Mouse (Mus musculus) gastrocnemius, adult 18-20 months (tissue): ENCODE results near the gene Lhfpl2. TPM values are rescaled to one million over a fixed set of nuclear protein-coding genes. Genes with fewer than 3 reads are reported as not detected.
"Not testable (repeated sequence)": the region's sequence is repeated elsewhere in the genome, so short reads cannot be mapped to it uniquely, and the experiment has no call there.

Source experiments
- DNase-seq: peaks from one replicate; pipeline ENCODE4 v3.0.0; 2021; ENCODE audit warnings: low spot score
- long read RNA-seq, 2 experiments: library from polyadenylated mRNA; stranded (forward); transcript quantifications; one replicate each; pipeline ENCODE4 v2.0.0; 2021
- total RNA-seq, 2 experiments: library from RNA; stranded (reverse); gene quantifications; 2 replicates each; pipeline ENCODE4 v1.2.3; 2021

The Lhfpl2 gene
- 1 to 10 TPM; 1.5 to 4.6 TPM for total RNA-seq
- long read RNA-seq, experiment 1, full-length matches to known transcripts = 3 of 4 reads
- long read RNA-seq, experiment 1, partial matches to known transcripts = 0 of 4 reads
- long read RNA-seq, experiment 1, other reads (novel, unspliced or antisense) = 1 of 4 reads
- long read RNA-seq, experiment 2 = 0 reads

DNA sequence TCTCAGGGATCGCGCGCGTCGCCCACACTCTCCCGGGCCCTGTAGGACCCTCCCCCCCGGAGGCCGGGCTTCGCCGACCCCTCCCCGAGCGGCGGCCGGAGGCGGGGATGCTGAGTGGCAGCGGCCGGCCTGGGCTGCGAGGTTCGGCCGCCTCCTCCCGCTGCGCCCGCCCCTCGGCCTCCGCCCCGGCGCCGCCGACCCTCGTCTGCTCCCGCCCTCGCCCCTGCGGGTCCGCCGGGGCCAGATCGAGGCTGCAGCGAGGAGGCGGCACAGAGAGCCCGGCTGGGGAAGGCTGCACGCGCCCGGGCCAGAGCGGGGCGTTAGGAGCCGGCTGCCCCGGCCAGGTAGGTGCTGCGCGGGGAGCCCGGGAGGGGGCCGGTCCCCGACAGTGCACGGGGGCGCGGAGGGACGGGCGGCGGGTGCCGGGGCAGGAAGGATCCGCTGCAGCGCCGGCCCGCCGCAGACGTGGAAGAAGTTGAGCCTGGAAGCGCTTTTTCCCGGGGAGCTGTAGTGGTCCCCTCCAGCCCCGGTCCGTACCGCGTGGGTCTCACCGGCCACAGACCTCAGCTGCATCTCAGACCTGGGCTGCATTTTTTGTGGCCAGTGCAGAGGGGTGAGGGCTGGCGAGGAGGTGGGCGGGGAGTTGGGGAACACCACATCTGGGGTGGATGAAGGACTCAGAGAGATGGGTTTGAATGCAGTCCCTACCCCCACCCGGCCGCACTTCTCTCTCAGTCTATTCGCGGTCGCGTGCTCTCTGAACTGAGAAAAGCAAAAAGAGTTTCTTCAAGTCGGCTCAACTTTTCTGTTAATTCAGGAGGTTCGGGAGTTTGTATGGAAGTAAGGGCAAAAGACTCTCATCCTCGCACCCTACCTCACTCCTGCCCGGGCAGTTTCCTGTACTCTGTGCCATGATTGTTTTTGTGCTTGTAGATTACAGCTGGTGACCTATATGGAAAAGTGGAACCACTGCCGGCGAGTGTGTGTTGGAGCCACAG is at the start of gene Lhfpl2:
Gene Lhfpl2, plus strand, starts transcription at position 234 of the 998 bp plus-strand sequence.
- DNase-seq = peak; percentile 5

DNA sequence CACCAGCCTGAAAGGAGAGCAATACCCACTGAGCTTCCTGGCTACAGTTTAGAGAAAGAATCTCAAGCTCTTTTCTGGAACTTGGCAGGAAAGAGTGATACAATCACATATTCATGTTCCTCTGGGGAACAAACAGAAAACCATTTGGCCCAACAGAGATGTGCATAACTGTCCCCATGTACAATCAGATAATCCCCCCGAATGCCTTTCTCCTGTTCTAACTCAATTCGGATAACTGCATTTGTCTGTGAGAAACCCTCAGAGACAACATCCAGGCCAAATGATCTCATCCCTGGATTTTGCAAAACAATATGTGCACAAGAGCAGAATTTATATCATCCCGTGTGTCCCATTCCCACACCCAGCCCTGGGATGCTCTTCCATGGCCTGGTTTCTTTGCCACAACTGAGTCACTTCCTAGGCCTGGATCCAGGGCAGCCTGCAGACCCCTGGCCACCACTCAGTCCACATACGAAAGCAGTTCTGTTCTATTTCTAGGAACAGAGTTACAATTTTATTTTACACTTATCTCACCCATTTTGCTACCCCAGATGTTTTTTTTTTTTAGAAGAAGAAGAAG is 45.5 kb upstream of the Lhfpl2 start:
- peak; percentile 50 for DNase-seq

DNA sequence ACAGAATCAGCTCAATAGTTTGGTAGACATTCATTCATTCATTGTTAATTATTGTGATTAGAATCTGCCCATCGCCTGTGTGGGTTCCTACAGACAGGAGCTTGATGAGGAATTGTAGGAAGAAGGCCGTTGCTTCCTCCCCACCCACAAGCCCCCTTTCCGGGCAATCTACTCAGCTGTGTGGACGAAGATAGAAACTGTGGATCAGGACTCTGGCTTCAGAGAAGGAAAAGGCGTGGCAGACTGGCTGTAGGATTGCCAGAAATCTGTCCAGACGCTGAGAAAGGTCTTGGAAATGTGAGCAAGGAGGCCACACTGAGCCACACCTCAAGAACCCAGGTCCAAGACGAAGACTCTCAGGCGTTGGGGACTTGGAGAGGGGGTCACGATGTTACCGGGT is 43.6 kb upstream of the Lhfpl2 start:
- DNase-seq = no peak

DNA sequence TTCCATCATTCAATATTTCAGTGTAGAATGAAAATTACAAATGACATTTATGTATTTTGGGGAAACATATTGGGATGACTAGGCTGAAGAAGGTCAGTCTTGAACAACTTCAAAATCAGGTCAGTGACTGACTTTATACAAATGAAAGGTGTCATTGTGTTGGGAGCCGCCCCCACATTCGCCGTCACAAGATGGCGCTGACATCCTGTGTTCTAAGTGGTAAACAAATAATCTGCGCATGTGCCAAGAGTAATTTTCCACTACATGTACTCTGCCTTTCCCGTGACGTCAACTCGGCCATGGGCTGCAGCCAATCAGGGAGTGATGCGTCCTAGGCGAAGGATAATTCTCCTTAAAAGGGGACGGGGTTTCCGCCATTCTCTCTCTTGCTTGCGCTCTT is 33.0 kb upstream of the Lhfpl2 start:
- DNase-seq = not testable (repeated sequence)

DNA sequence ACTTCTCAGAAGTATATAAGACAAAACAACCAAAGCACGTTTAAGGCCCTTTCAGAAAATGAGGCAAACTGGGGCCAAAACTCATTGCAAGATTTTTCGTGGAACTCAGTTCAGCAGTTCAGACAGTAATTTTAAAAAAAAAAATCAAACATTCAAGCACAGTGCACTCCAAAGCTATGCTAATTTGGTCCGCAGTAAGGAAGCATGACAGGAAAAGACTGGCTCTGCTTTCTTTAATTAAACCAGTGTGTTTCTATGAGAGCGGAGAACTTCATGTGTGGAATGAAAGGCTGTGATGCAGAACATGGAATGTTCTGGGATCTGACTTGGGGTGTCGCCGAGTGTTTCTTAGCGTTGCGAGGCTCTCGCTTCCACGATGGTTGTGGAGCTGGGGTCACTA is 28.4 kb upstream of the Lhfpl2 start:
- no peak for DNase-seq

DNA sequence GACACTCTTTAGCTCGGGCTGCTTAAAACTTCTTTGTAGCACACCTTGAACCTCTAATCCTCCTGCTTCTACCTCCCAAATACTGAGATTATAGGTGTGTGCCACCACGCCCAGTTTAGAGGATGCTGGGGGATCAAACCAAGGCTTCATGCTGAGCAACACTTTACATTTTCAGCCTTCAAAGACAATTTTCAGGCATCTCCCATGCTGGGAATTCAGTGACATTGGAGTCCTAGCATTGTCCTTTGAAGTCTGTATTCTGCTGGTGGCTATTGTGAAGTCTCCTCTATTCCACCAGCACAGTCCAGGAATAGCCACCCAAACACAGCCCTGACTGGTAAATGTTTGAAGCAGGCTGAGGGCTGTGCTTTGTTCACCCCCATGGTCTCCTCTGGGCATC is 27.0 kb upstream of the Lhfpl2 start:
- no peak for DNase-seq

DNA sequence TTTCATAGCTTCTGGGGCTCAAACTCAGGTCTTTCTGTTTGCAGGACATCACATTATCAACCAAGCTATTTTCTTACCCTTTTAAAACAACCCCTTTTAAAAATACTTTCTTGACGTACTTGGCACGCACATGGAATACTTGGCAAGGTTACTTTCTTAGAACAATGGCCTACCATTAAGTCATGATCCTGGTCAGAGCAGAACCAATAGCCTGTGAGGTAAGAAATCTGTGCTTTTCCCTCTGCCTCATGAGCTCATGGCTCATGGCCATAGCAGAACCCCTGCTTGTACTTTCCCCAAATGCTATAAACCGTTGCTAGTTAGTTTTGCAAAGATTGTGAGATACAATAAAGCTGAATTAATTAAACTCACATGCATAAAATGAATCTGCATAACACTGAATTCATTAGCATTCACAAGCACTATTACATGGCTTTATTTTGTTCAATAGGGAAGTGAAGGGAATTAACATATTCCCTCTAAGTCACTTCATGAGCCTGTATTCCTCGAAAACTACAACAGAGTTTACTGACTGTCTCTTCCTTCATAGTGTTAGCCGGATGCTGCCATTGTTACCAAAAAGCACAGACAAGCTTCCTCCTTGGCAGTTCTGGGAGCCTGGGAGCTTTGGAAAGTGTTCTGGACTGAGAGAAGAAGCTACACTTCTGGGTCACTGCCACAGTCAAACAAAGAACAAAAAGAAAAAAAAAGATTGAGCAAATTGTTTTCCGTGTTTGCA is 20.1 kb upstream of the Lhfpl2 start:
- DNase-seq = no peak

DNA sequence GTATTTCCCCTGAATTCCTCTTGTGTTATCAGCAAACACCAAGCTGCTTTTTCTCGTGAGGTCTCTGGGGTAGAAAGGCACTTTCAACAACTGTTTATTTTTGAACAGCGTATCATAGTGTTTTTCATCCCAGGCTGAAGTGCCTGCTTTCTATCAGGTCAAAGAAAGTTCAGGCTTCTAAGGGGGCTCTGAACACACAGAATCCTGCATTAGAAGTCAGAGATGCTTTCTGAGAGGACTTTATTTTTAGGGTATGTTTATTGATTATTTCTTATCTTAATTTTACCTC is 19.6 kb upstream of the Lhfpl2 start:
- DNase-seq = no peak

DNA sequence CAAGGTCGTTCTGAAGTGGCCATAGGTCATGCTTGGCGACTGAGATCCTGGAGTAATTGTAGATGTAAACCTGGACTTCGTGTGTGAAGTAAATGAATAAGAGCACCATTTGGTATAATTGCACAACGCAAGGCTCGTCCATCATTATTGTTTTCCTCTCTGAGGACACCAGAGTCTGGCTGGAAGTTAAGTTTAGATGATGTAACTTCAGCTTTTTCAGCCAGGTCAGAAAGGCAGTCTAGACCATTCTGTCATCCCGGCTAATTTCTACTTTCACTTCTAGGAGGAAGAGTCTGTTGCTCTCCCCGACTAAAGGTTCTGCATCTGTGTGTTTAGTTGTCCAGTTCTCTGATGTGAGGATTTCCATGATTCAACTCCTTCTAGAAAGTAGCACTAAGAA is 7.6 kb upstream of the Lhfpl2 start:
- peak; percentile 43 for DNase-seq

DNA sequence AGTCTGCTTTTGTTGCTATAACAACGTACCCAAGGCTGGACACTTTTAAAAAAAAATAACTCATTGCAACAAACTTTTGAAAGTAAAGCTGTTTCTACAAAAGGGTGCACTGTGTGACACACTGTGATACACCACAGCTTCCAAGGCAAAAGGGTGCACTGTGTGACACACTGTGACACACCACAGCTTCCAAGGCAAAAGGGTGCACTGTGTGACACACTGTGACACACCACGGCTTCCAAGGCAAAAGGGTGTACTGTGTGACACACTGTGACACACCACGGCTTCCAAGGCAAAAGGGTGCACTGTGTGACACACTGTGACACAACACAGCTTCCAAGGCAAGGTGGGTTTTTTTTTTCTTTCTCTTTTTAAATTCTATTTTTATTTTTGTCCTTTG is 6.8 kb upstream of the Lhfpl2 start:
- DNase-seq = no peak

DNA sequence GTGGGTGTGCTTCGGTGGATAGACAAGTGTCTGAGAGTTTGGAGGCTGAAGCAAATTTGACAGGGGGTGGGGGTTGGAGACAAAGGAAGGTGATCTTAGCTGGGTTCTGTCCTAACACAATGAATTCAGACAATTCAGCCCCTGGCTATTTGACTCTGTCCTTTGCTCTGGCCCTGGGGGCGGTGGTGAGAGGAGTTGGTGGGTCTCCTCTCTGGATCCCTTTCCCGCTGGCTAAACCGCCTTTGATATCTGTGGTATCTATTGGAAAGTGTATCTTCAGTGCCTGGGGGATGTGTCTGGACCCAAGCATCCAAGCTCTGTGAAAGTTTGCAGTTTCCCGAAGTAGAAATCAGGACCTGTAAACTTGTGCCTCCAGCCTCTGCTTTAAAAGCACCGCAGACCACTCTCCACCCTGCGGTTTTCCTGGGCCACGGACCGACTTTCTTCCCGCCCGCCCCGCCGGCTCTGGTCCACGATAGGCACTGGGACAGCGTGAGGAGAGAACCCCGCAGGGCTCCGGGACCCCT is 497 bp upstream of the Lhfpl2 start:
- DNase-seq = no peak

DNA sequence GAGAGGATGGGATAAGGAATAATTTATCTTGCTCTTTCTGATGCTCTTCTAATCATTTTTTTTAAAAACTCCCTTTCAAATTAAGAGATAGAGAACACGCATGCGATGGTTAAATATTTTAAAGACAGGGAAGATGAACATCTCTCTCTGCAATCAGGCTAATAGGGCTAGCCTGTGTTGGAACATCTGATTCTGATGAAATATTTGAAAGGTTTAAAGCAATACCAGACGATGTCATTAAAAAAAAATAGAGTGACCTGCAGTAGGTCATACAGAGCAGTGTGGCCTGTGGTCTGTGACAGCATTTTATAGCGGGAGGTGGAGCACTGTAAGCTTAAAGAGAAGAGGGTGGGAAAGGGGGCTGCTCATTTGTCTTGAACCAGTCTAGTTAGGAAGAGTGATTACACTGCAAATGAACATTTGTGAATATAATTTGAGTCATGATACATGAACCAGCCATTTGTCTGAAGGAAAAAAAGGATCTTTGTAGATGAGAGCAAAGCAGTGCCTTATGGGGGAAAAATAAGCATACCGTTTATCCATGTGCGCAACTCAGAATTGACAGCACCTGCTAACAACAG is 1.1 kb downstream of the Lhfpl2 start:
- no peak for DNase-seq

DNA sequence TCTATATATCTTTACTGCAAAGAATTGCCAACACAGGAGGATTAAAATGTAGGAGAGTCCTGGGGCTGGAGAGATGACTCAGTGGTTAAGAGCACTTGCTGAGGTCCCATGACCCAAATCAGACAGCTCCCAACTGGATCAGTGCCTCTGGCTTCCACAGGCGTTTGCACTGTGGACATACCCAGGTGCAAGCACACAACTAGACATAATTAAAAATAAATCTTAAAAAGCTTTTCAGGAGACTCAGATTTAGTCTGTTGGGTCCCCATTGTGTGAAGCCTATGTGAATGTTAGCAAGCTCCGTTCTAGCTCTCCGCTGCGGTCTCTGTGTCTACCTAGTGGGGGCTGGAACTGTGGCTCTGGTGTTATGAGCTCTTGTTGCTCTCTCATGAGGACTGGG is 1.8 kb downstream of the Lhfpl2 start:
- no peak for DNase-seq

DNA sequence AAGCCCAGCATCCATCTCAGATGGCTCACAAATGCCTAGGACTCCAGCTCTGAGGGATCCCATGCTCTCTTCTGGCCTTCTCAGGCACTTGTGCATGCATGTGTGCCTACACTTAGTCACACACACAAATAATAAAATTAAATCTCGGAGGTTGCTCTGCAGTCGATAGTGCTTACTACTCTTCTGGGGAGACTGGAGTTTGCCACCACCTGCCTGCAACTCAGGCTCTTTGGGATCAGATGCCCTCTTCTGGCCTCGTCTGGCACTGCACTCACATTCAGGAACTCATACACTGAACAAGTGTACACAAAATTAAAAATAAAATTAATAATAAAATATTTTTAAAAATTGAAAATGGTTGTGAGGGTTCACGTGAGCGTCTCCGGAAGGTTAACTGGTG is 2.2 kb downstream of the Lhfpl2 start:
- peak; percentile 27 for DNase-seq

DNA sequence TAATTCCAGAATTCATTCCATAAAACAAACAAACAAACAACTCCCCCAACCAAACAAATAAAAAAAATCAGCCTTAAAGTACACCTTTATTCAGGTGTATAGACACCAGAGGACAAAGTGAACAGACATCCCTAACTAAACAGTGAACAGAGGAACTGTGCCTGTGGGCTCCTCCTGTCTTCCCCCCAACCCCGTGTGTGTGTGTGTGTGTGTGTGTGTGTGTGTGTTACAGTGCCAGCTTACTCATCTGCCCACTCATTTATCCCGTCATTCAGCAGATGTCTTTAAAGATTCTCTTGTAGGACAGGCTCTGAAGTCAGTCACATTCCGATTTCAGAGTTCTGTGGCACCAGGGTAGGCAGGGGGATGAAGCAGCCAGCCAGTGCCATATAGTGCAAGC is 2.9 kb downstream of the Lhfpl2 start:
- DNase-seq = no peak

DNA sequence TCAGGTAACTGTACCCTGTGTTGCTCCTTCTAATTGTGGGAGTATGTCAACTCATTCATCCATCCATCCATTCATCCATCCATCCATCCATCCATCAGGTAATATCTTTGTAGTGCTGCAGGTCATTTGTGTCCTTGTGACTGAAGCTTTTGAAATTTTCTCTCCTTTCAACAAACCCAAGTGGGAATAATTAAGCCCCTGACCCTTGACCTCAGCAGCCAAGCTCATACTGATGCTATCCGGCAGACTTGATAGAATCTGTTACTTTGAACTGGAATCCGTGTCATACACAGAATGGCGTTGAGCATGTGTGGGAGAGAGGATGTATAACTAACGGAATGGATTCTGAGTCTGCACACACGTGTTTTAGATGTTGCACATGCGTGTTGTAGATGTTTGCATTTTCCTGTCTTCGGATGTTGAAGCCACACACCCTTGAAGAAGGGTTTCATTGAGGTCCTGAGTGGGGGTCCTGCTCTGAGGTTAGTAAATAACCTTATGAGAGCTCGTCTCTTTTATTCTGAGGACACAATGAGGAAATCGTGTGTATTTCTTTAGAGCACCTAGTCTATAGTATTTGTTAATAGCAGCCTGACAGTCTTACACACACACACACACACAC is 3.8 kb downstream of the Lhfpl2 start:
- no peak for DNase-seq

DNA sequence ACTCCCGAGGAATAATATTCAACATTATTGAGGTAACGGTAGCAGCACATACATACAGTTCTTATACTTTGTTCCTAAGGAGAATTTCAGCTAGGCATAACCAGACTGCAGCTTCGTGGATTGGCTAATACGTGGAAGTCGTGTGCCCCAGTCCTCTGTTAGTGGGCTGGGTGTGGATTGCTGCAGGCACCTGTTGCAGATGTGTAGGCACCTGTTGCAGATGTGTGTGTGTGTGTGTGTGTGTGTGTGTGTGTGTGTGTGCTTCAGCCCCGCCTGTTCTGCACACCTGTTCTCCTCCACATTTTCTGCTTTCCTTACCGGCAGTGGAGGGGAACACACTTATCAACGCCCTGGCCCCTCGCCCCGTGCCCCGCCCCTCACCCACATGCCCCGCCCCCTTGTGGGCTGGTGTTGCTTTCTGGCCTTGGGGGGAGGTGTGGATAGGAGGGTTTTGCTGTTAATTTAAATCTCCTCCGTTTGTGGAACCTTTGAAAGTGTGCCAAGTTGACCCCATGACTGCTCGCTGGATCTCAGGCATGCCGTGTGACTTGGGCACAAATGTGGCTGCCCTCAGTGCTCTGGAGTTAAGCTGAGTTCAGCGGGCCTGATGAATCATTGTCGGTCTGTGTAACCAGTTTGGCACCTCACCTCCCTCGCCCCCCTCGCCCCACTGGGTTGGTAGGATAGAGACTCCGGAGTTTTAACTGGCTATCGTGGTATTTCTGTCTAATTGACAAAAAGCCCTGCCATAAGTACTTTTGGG is 4.9 kb downstream of the Lhfpl2 start:
- no peak for DNase-seq

DNA sequence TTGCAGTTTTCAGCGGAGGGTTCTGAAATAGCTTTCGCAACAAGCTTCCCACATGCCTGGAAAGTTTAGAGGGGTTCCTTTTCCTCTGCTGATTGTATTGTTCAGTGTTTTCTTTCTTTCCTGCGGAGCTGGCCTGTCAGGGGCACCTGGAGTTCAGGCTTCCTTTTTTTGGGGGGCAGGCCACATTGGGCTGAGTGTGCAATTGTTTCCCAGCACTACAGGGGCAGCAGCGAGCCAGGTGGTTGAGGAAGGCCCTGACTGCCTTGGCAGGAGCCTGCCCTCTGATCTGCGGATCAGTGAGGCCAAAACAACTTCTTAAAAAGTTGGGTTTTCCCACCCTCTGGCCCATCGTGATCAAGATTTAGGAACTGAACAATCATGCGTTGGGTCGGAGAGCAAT is 5.6 kb downstream of the Lhfpl2 start:
- DNase-seq = no peak

DNA sequence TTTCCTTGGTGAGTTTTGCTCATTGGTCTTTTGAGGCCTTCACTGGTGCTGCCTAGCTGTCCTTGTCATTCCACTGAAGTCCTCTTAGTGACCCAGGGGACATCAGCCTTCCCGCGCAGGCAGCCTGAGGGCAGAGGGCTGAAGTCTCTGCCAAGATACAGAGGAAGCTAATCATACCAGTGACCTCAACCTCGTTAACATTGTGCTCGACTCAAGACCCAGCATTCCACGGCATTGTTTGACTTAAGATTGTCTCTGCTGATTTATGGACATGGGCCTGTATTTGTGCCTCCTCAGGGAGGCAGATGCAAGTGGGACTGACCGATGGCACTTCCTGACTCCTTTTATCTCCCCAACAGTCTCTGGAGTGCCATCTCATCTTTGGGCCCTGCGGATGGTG is 7.0 kb downstream of the Lhfpl2 start:
- DNase-seq = no peak
